Mouse (Mus musculus) ovary, postnatal 10 days (tissue): ENCODE data around the gene Cenpe.
"Not testable (repeated sequence)": the region's sequence is repeated elsewhere in the genome, so short reads cannot be mapped to it uniquely, and the experiment has no call there.

Experiments
- DNase-seq: peaks from one replicate; pipeline ENCODE4 v3.0.0; 2022; ENCODE audit warnings: low spot score

Cenpe gene

GRCm38 (mm10) chr3:135211805-135212657 lies at the start of gene Cenpe:
TSS of gene Cenpe (plus strand) at chr3:135212537.
- peak; percentile 85 for DNase-seq

GRCm38 (mm10) chr3:135171898-135172446 lies 40.4 kb upstream of the Cenpe start:
- no peak for DNase-seq

DNA sequence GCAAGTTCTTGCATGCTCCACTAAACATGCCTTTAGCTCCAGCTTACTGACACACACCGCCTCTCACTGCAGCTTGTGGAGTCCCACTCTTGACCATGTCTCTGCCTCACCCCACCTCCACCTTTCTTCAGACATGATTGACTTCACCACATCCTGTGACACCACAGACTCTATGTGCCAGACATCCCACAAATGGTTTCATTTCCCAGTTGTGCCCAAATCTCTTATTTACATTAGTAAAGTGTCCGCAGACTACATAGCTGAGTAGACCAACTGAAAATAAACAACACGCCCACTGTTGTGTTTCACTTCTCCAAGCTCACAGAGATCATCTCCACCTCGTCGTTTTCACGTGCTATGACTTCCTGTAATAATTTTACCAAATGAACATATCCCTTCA lies 20.5 kb upstream of the Cenpe start:
- DNase-seq: no peak

GRCm38 (mm10) chr3:135198051-135198450 lies 14.3 kb upstream of the Cenpe start:
- not testable (repeated sequence) for DNase-seq

- no peak for DNase-seq
These were observed 11.7 kb upstream of the Cenpe start for GRCm38 (mm10) chr3:135200409-135201303.

GRCm38 (mm10) chr3:135206621-135207020 lies 5.7 kb upstream of the Cenpe start:
- DNase-seq: no peak

DNA sequence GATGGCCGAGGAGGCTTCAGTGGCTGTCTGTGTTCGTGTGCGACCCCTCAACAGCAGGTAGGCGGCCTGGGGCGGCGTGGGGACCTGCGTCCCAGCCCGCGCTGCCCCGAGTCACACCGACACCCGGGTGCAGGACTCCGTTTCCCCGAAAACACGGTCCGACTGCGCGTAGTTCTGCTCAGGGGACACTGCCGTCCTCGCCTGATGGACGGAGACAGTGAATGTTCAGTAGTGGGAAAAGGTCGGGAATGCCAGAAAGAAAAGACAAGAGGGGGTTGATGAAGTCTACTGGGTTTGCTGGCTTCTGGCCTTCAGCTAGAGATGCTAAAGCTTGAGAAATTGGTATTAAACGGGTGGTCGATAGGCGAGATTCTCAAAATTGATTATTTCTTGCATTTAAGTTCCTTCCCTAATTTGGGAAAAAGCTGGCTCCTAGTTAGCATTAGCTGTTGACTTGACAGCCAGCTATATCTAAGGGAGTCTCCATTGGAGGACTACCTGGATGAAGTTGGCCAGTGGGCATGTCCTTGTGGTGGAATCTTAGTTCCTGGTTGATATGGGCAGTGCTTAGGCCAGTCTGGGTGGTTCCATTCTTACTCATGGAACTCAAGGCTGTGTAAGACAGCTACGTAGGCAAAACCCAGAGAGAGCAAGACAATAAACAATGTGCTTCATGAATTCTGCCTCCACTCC lies 467 bp downstream of the Cenpe start:
- DNase-seq: no peak

GRCm38 (mm10) chr3:135232058-135232457 lies 19.7 kb downstream of the Cenpe start:
- no peak for DNase-seq

GRCm38 (mm10) chr3:135232462-135232861 lies 20.1 kb downstream of the Cenpe start:
- no peak for DNase-seq

DNA sequence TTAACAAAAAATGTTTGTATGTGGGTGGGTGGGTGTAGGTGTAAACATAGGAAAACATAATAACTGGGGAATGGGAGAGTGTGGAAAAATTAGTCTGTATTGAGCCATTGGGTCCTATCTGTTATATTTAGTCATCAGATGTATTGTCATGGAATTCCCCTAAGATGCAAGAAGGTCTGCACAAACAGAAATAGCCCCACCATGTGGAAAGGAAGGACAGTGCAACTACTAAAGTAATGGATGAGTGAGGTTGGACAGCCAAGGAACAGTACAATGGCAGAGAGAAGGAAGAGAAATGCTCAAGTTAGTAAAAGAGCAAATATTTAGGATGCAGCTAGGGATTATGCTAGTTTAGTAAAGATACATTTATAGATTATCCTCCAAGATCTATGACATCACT lies 33.4 kb downstream of the Cenpe start:
- DNase-seq: no peak

- DNase-seq: no peak
These were observed 34.5 kb downstream of the Cenpe start for GRCm38 (mm10) chr3:135246828-135247227.

GRCm38 (mm10) chr3:135249104-135249503 lies 36.8 kb downstream of the Cenpe start:
- DNase-seq: no peak

DNA sequence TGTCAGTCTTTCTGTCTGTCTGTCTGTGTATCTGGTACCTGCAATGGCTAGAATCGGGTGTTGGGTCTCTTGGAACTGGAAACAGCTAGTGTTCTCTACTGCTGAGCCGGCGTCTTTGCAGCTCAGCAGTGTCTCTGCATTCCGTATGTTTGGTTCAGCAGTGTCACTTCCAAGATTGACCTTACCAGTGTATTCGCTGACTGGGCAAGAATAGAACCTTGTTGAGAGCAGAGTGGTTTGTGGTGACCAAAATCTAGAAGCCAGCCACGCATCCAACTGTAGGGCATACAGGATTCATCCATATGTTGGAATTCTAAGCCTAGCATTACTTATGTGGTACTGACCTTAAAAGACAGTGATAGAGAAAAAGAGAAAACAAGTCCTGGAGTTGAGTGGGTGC lies 39.5 kb downstream of the Cenpe start:
- no peak for DNase-seq

- no peak for DNase-seq
These were observed 42.4 kb downstream of the Cenpe start for GRCm38 (mm10) chr3:135254784-135255183.

DNA sequence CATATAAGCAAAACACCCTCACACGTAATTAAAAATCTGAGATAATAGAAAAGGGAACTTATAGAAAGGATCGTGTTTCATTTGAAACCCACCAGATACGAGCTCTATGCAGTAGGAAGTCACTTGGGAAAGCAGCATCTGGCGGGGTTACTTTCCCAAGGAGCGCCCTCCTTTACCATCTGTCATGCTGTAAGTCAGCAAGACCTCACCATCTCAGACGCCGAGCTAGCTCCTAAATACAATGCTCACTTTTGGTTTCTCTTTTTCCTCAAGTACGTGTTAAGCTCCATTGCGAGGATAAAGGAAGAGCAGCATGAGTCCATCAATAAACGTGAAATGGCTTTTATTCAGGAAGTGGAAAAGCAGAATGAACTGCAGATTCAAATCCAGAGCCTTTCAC lies 46.6 kb downstream of the Cenpe start:
- no peak for DNase-seq

DNA sequence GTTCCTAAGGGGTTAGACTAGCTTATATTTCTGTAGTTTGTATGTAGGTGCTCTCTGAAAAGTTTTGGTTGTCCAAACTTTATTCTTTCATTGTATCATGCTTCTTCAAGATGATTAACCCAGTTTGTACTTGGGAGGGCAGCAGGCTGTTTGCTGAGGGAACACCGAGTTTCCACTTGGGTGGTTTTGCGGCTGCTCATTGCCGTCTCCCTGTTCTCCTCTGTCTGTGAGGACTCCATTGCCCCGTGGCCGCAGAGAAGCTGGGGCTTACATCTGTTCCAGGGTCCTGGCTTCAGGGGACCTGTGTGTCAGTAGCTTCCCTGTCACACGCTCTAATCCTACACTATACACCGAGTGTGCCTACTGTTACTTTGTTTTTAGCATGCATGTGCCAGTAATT lies 47.9 kb downstream of the Cenpe start:
- DNase-seq: no peak

GRCm38 (mm10) chr3:135268616-135269015 lies 56.3 kb downstream of the Cenpe start:
- DNase-seq: no peak

DNA sequence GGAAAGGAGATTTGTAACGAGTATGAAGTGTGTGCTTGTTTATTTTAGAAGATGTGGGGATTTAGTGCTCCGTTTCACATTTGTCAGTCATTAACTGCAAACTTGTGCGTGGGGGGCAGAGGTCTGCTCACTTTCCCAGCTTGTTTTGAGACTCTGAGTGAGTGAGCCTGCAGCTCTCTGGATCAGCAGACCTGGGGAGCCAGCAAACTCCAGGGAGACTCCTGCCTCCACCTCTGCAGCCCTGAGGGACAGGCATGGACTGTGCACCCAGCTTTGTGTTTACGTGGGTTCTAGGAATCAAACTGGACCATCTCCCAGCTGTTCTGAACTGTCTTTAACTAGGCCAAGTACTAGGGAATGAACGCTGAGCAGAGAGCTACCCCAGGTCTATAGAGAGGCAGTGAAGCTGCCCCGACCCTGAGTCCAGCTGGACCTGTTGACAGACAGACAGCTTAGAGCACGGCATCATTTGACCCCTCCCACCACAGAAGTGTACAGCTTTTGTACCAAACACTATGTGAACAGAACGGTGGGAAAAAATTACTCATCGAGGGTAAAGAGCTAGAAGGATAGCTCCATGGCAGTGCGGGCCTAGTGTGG lies 57.2 kb downstream of the Cenpe start:
- no peak for DNase-seq

DNA sequence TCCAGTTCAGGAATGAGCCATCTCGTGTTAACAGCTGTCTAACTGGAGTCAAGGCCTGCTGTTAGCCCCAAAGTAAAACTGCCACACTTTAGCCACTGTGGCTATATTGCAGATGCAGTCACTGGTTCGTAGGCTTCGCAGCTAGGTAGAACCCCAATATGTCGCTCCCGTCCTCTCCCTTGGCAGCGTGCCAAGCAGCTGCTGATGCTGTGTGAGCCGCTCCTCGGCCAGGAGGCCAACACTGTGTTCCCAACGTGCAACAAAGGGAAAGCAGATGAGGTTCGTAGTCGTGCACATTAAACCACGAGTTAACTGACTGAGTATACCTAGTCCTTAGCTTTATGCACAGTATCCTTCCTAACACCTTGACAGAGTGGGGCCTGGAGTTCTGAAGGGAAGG lies 60.3 kb downstream of the Cenpe start:
- DNase-seq: no peak

DNA sequence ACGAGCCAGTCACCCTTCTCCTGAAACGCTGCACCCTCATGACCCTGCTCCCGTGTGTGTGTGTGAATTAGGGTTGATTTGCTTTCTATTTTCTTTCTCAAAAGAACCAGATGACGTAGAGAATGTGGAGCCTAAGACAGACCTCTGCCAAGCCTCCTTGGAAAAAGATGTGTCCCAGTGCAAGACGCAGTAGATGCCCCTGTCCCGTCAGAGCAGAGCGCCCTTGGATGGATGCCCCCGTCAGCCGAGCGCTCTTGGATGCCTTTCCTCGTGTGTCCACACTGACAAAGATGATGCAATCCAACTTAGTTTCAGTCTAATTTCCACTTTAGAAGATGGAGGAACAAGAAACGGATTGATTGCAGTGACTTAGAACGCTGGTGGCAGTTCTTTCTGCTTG lies 60.7 kb downstream of the Cenpe start:
- no peak for DNase-seq

DNA sequence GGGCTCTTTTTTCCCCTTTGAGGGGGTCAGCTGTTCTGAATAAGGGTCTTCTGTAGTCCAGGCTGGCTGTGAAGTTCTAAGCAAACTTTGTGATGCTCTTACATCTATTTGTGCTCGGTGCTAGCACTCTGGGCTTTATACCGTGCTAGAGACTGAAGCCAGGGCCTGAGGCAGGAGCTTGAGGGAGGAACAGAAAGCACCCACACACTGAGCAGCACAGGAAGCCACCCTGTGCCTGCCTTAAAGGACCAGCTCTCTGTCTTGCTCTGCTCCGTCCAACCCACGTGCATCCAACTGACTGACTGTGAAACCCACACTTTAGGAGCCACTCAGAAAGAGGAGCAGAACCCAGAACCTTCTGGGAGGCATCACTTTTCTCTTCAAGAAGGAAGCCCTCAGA lies 67.8 kb downstream of the Cenpe start:
- DNase-seq: no peak
